Mouse (Mus musculus) CH12.LX (cell line): ENCODE data around the gene Babam2. TPM values are rescaled to one million over a fixed set of nuclear protein-coding genes. Genes with fewer than 3 reads are reported as not detected.

Source experiments
- DNase-seq: peaks from one replicate; pipeline ENCODE4 v3.0.0-alpha.2; 2013; ENCODE audit errors: extremely low read depth
- H3K27ac ChIP-seq: 2 replicates; pipeline ENCODE4 v1.5.1; 2012; ENCODE audit warnings: low read depth, mild to moderate bottlenecking, control low read depth, moderate library complexity; ENCODE audit not compliant: insufficient read depth
- H3K27me3 ChIP-seq: replicated peaks from 2 replicates; pipeline ENCODE3; 2012; ENCODE audit warnings: inconsistent platforms
- H3K36me3 ChIP-seq, 2 experiments: replicated peaks in 1 of 2; 2 replicates each; pipeline versions ENCODE3 to v1.6.1; 2012; ENCODE audit warnings: inconsistent platforms in 1 of 2, low read length in 1 of 2, mild to moderate bottlenecking in 1 of 2, mixed read lengths in 1 of 2, moderate library complexity in 1 of 2; ENCODE audit not compliant: control insufficient read depth in 1 of 2, insufficient read depth in 1 of 2
- H3K4me1 ChIP-seq, 2 experiments: 2 replicates each; pipeline ENCODE4 v1.6.1; 2012; ENCODE audit warnings: inconsistent platforms in 1 of 2, moderate library complexity in 1 of 2; ENCODE audit not compliant: insufficient read depth in 2 of 2, control insufficient read depth in 1 of 2
- H3K4me2 ChIP-seq: 2 replicates; pipeline ENCODE4 v1.6.1; 2012; ENCODE audit warnings: low read depth, mild to moderate bottlenecking, control low read depth; ENCODE audit not compliant: poor library complexity, insufficient read depth, severe bottlenecking
- H3K4me3 ChIP-seq, 3 experiments: fragments of 150-350 bp in 1 of 3; sonication (generic) in 1 of 3; replicated peaks in 1 of 3; 2 replicates each; pipeline versions ENCODE3 to v1.5.1; 2011 to 2012; ENCODE audit warnings: low read depth in 2 of 3, low read length in 2 of 3, mild to moderate bottlenecking in 2 of 3, moderate library complexity in 2 of 3, control low read depth in 1 of 3, improper control_type of control experiment in 1 of 3, inconsistent platforms in 1 of 3, mixed read lengths in 1 of 3; ENCODE audit not compliant: poor library complexity in 1 of 3
- H3K79me2 ChIP-seq: replicated peaks from 2 replicates; pipeline ENCODE4 v1.6.1; 2012; ENCODE audit warnings: mild to moderate bottlenecking, moderate library complexity; ENCODE audit not compliant: control insufficient read depth, poor library complexity, insufficient read depth, severe bottlenecking; ENCODE audit errors: extremely low read depth
- H3K9ac ChIP-seq: 2 replicates; pipeline ENCODE4 v1.6.1; 2012; ENCODE audit warnings: low read depth, mild to moderate bottlenecking, control low read depth, moderate library complexity; ENCODE audit not compliant: insufficient read depth
- H3K9me3 ChIP-seq: replicated peaks from 2 replicates; pipeline ENCODE3; 2012; ENCODE audit warnings: low read length, inconsistent platforms, mixed read lengths
- BHLHE40 ChIP-seq: IDR thresholded peaks from 2 replicates; pipeline ENCODE4 v1.6.1; 2011; ENCODE audit warnings: mild to moderate bottlenecking, low read depth, low read length, improper control_type of control experiment
- CHD1 ChIP-seq: IDR thresholded peaks from 2 replicates; pipeline ENCODE4 v1.6.1; 2012; ENCODE audit warnings: low read depth, low read length, improper control_type of control experiment, inconsistent platforms
- CHD2 ChIP-seq: IDR thresholded peaks from 2 replicates; pipeline ENCODE4 v1.6.1; 2011; ENCODE audit warnings: low read length, improper control_type of control experiment
- CTCF ChIP-seq, 2 experiments: IDR thresholded peaks in 1 of 2; conservative IDR thresholded peaks in 1 of 2; 2 replicates each; pipeline ENCODE4 v1.5.1; 2011 to 2012; ENCODE audit warnings: low read depth in 2 of 2, low read length in 2 of 2, improper control_type of control experiment in 1 of 2, inconsistent platforms in 1 of 2, mild to moderate bottlenecking in 1 of 2, moderate library complexity in 1 of 2
- ELF1 ChIP-seq: IDR thresholded peaks from 2 replicates; pipeline ENCODE4 v1.6.1; 2014; ENCODE audit warnings: low read depth, mild to moderate bottlenecking, inconsistent platforms, low read length, improper control_type of control experiment
- EP300 ChIP-seq: IDR thresholded peaks from 2 replicates; pipeline ENCODE4 v1.6.1; 2011; ENCODE audit warnings: low read length, improper control_type of control experiment
- GABPA ChIP-seq: IDR thresholded peaks from 2 replicates; pipeline ENCODE4 v1.6.1; 2012; ENCODE audit warnings: low read depth, low read length, improper control_type of control experiment, inconsistent platforms; ENCODE audit not compliant: insufficient replicate concordance
- HCFC1 ChIP-seq: IDR thresholded peaks from 2 replicates; pipeline ENCODE4 v1.6.1; 2012; ENCODE audit warnings: low read depth, mild to moderate bottlenecking, inconsistent platforms, low read length, improper control_type of control experiment
- IRF4 ChIP-seq: IDR thresholded peaks from 2 replicates; pipeline ENCODE4 v1.6.1; 2014; ENCODE audit warnings: low read depth, mild to moderate bottlenecking, inconsistent platforms, low read length, improper control_type of control experiment
- JUND ChIP-seq: conservative IDR thresholded peaks from 2 replicates; pipeline ENCODE4 v1.6.1; 2011; ENCODE audit warnings: low read depth, low read length, improper control_type of control experiment
- KAT2A ChIP-seq: IDR thresholded peaks from 2 replicates; pipeline ENCODE4 v1.6.1; 2012; ENCODE audit warnings: low read length, improper control_type of control experiment, inconsistent platforms; ENCODE audit not compliant: insufficient replicate concordance
- MAFK ChIP-seq: IDR thresholded peaks from 2 replicates; pipeline ENCODE4 v1.6.1; 2011; ENCODE audit warnings: low read length, improper control_type of control experiment; ENCODE audit not compliant: insufficient replicate concordance
- MAX ChIP-seq: IDR thresholded peaks from 2 replicates; pipeline ENCODE4 v1.6.1; 2011; ENCODE audit warnings: low read length, improper control_type of control experiment
- NRF1 ChIP-seq: IDR thresholded peaks from 2 replicates; pipeline ENCODE4 v1.6.1; 2014; ENCODE audit warnings: low read depth, mild to moderate bottlenecking, inconsistent platforms, low read length, improper control_type of control experiment, moderate library complexity
- POLR2A ChIP-seq: IDR thresholded peaks from 2 replicates; pipeline ENCODE4 v1.6.1; 2011; ENCODE audit warnings: low read depth, mild to moderate bottlenecking, improper control_type of control experiment, low read length
- POLR2AphosphoS2 ChIP-seq: IDR thresholded peaks from 2 replicates; pipeline ENCODE4 v1.6.1; 2011; ENCODE audit warnings: low read depth, low read length, improper control_type of control experiment
- RCOR1 ChIP-seq: conservative IDR thresholded peaks from 2 replicates; pipeline ENCODE4 v1.6.1; 2012; ENCODE audit warnings: low read depth, mild to moderate bottlenecking, inconsistent platforms, low read length, improper control_type of control experiment
- SMC3 ChIP-seq: IDR thresholded peaks from 2 replicates; pipeline ENCODE4 v1.6.1; 2011; ENCODE audit warnings: low read depth, low read length, improper control_type of control experiment
- TBP ChIP-seq: conservative IDR thresholded peaks from 2 replicates; pipeline ENCODE4 v1.6.1; 2011; ENCODE audit warnings: low read depth, low read length, improper control_type of control experiment
- USF1 ChIP-seq: IDR thresholded peaks from 2 replicates; pipeline ENCODE4 v1.6.1; 2014; ENCODE audit warnings: low read depth, mild to moderate bottlenecking, inconsistent platforms, low read length, improper control_type of control experiment
- USF2 ChIP-seq: conservative IDR thresholded peaks from 2 replicates; pipeline ENCODE4 v1.6.1; 2011; ENCODE audit warnings: low read depth, low read length, improper control_type of control experiment
- ZKSCAN1 ChIP-seq: IDR thresholded peaks from 2 replicates; pipeline ENCODE4 v1.6.1; 2012; ENCODE audit warnings: low read depth, inconsistent platforms, low read length, improper control_type of control experiment, borderline replicate concordance
- dilution Hi-C: fragments of 300-500 bp; cut with MboI; formaldehyde crosslinking; loops from 2 replicates; pipeline ENCODE4 v1.14.3; 2020; ENCODE audit warnings: low sequenced_read_pairs; ENCODE audit not compliant: extremely low pct_unique_long_range_greater_than_20kb, extremely low pct_ligation_motif_present
- in situ Hi-C: fragments of 300-500 bp; cut with MboI; formaldehyde crosslinking; loops from 3 replicates; pipeline ENCODE4 v1.14.3; 2019; ENCODE audit warnings: low sequenced_read_pairs, low pct_ligation_motif_present, low pct_unique_long_range_greater_than_20kb, mixed read lengths
- polyA plus RNA-seq: library from polyadenylated mRNA; unstranded; fragments of >175 nt; gene quantifications from 2 replicates; pipeline ENCODE4 v1.2.1, GENCODE M21; 2012; ENCODE audit warnings: low read depth; ENCODE audit not compliant: insufficient read length
- total RNA-seq, 2 experiments: library from RNA; depleted of rRNA; stranded (reverse); fragments of 300-350 nt in 1 of 2; fragments of >200 nt in 1 of 2; gene quantifications; 2 replicates each; pipeline ENCODE4 v1.2.3; 2012 to 2014

Babam2 gene
- total and polyA plus RNA-seq, 3 experiments: 38.2 to 78.0 (median 39.8) TPM

- no peaks in the 10 kb centered on the region for H3K36me3 ChIP-seq
- H3K4me1 ChIP-seq: peaks cover 2 to 3% of the 10 kb centered on the region in 2 experiments; a peak in 1 of 4 replicates
- TF ChIP-seq HCFC1 (no peak), CHD2 (no peak), EP300 (no peak), POLR2A (no peak), NRF1 (no peak), KAT2A (no peak), GABPA (no peak), SMC3 (no peak), CHD1 (no peak), JUND (no peak), CTCF (conservative IDR thresholded peaks at IDR 0.05 in 1 of 2, IDR thresholded peaks at IDR 0.05 in 1 of 2; ENCODE audit: low read depth in 2 of 2, low read length in 2 of 2) (no peak), ELF1 (no peak)
- TF ChIP-seq, all 38 proteins: peak for 0
- in situ Hi-C loops (no loop called here), dilution Hi-C loops (no loop called here)
- Histone ChIP-seq H3K79me2 (no peaks in the 10 kb centered on the region), H3K27ac (no peak overlapping the region), H3K4me2 (no peak overlapping the region), H3K27me3 (no peaks in the 10 kb centered on the region), H3K9me3 (no peaks in the 10 kb centered on the region), H3K9ac (no peak overlapping the region), H3K4me3 (no peak overlapping the region)
- DNase-seq: no peak
Observed at GRCm38 (mm10) chr5:32122363-32122762, 424.9 kb downstream of the Babam2 start.

GRCm38 (mm10) chr5:32124957-32125356, 427.5 kb downstream of the Babam2 start:
- Histone ChIP-seq H3K4me2 (no peak overlapping the region), H3K36me3 (no peaks in the 10 kb centered on the region), H3K9me3 (no peaks in the 10 kb centered on the region), H3K79me2 (no peaks in the 10 kb centered on the region), H3K4me3 (no peak overlapping the region), H3K9ac (no peak overlapping the region), H3K27me3 (peaks cover 2% of the 10 kb centered on the region), H3K27ac (no peak overlapping the region), H3K4me1 (peaks cover 2 to 3% of the 10 kb centered on the region in 2 experiments; a peak in 1 of 4 replicates)
- no peak for DNase-seq
- dilution Hi-C loops (no loop called here), in situ Hi-C loops (no loop called here)
- TF ChIP-seq BHLHE40: no peak
- TF ChIP-seq ELF1: no peak
- no peak for TF ChIP-seq USF1
- TF ChIP-seq POLR2AphosphoS2: no peak
- TF ChIP-seq EP300: no peak
- no peak for TF ChIP-seq USF2
- no peak for TF ChIP-seq ZKSCAN1
- no peak for TF ChIP-seq GABPA
- TF ChIP-seq TBP: no peak
- TF ChIP-seq MAX: no peak
- no peak for TF ChIP-seq MAFK
- no peak for TF ChIP-seq RCOR1
- no peak for TF ChIP-seq IRF4
- TF ChIP-seq SMC3: no peak
- TF ChIP-seq NRF1: no peak
- no peak for TF ChIP-seq KAT2A
